Mouse (Mus musculus) cerebellum, adult 11-12 months (tissue): ENCODE measurements around the gene Bend7.

Source experiments
- DNase-seq: peaks from one replicate; pipeline ENCODE4 v3.0.0; 2022

Gene Bend7

DNA sequence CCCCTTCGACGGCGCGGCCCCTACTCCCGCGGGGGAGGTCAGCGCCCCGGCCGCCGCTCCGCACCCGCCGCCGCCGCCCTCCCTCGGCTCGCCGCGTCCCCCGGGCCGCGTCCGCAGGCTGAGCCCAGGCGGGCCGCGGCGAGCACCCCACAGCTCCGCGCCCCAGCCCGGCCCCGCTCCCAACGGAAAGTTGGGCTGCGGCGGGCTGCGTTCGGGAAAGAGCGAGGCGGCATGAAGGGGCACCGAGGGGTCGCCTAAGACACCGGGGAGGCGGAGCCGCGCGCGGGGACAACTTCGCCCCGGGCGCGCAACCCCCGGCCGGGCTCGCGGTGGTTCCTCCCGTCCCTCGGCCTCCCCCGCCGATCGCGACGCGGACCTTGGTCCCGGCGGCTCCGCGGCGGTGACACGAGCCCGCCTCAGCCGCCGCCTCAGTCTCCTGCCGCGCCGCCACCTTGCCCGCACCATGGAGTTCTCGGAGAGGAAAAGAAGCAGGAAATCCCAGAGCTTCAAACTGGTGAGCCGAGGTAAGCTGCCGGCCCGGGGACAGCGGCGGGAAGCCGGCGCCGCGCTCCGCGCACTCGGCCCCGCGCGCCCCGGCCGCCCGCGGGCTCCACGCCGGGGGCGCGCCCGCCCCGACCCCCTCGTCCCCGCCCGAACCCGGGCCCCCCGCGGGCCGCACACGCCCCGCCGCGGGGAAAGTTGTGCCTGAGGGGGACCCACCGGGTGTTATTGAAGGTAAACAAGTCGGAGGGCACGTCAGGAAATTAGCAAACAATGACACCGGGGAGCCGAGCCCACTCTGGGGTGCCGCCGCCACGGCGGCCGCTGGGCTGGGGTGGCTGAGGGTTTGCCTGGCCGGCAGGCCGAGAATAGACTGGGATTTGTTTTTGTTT lies at the start of gene Bend7:
Bend7 (plus strand) TSS at position 63 of the 893 bp plus-strand sequence.
- no peak for DNase-seq

DNA sequence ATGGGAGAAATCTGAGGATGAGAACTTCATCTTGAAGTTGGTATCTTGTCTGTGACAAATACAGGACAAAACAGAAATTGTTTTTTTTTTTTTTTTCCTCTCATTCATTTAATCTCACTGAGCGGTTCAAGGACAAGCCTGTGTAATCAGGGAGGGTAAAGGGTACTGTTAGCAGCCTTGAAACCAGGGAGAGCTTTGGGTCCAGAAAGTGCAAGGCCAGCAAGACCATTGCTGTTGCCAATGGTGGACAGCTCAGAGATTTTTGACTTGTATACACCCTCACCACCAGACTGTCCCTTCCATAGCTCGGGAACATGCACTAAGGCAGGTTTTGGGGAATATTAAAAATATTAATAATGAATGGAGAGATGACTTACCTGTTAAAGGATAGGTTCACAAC lies 49.0 kb upstream of the Bend7 start:
- no peak for DNase-seq

DNA sequence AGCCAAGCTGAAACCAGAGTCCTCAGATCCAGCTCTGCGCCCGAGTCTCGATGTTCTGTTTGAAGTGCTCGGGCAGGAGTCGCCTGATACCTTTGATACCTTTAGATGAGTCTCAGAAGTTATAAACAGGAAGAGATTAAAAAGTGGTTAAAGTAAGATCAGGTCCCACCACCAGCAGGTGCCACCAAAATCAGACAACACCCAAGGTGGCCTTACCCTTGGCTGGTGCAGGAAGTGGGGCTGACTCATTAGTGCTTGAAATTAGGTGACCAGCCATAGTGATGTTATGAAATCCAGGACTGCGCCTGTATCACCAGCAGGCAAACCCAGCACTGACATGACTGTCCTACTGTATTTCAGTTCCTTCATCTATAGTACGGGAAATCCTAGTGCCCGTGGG lies 47.9 kb upstream of the Bend7 start:
- no peak for DNase-seq

GRCm38 (mm10) chr2:4671636-4672035 lies 46.0 kb upstream of the Bend7 start:
- DNase-seq = no peak

DNA sequence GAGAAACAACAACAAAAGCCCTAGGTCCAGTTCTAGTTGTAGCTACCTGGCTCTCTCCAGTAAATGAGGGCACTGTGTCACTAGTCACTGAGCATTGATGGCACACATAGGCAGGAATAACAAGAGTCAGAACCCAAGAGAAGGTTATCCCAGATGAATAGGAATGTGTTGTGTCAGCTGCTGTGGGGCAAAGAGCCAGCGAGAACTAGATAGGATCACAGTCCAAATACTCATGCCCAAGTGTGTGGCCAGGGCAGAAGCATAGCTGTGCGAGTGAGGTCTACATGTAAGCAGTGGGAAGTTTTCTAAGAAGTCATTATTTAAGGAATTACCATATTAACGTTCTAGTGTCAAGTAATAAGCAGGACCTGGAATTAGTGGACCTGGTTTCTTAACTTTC lies 37.7 kb upstream of the Bend7 start:
- DNase-seq = no peak

- no peak for DNase-seq
These were observed 6.4 kb upstream of the Bend7 start for GRCm38 (mm10) chr2:4711262-4711661.

GRCm38 (mm10) chr2:4717081-4717768 lies 406 bp upstream of the Bend7 start:
- peak; percentile 10 for DNase-seq

- DNase-seq = no peak
These were observed 5.5 kb downstream of the Bend7 start for GRCm38 (mm10) chr2:4723088-4723487.

GRCm38 (mm10) chr2:4730161-4730560 lies 12.5 kb downstream of the Bend7 start:
- DNase-seq = no peak

GRCm38 (mm10) chr2:4733971-4734370 lies 16.3 kb downstream of the Bend7 start:
- no peak for DNase-seq

DNA sequence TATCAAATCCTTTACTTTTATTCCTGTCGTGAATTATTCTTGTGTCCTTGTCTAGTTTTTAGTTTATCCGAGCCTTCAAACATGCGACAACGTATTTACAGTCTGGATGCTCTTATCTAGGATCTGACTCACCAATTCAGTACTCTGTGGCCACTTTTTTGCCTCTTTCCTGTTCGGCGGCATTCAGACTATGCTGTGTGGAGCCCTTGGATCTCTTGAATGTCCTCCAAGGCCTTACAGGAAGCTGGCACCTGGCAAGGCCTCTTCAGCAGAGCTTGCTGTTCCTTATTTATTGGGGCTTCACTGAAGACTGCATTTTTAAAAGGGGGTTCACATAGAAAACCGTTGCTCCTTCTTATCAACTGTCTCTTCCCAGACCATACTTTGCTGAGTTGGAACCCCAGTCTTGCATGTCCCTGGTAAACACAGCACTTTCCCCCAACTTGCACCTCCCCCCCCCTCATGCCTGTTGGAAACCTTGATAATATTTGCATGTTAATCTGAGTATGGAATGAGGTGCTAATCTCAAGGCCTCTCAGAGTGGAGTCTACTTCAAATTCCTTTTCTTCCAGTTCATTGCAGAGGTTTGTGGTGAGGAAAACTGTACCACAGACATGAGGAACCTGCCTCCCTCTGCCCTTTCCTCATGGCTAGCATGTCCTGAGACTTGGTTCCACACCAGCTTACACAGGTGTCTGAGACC lies 18.6 kb downstream of the Bend7 start:
- DNase-seq = no peak

GRCm38 (mm10) chr2:4736798-4737155 lies 19.1 kb downstream of the Bend7 start:
- no peak for DNase-seq

- no peak for DNase-seq
These were observed 34.3 kb downstream of the Bend7 start for GRCm38 (mm10) chr2:4751918-4752317.

- DNase-seq = no peak
These were observed 38.1 kb downstream of the Bend7 start for GRCm38 (mm10) chr2:4755716-4756115.

- no peak for DNase-seq
These were observed 39.6 kb downstream of the Bend7 start for GRCm38 (mm10) chr2:4757218-4757617.

DNA sequence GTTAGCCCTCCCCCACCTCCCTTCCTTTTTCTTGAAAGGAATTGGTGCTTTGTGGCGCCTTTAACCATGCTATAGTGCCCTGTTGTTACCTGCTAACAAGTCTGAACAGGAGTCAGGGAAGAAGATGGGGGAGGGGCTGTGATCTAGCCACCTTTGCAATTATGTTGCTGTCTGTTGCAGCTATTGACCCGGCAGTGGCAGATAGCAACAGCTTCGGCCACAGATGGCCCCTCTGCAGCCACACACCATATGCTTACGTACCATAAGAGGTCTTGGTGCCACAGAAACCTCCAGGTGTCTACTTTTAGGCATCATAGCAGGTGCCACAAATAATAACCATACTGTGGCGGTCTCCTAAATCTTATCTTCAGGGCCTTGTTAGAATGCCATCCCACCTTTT lies 43.1 kb downstream of the Bend7 start:
- no peak for DNase-seq

GRCm38 (mm10) chr2:4761906-4762305 lies 44.3 kb downstream of the Bend7 start:
- DNase-seq = no peak

DNA sequence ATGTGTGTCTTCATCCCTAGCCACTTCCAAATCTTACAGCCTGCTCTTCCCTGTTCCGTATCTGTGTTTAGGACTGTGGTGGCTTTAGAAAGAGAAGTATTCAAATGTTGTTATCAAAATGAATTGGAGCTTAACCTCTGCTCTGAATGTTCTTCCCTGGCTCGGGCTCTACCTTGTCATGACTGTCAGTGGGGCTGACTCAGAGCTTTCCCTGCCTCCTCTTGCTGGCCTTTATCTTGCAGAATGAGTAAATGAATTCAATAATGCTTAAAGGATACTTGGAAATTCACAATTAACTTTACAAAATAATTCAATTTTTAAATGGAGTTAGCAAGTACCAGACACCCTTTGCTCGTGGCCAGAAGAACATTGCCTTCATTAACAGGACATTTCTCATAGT lies 46.4 kb downstream of the Bend7 start:
- no peak for DNase-seq

DNA sequence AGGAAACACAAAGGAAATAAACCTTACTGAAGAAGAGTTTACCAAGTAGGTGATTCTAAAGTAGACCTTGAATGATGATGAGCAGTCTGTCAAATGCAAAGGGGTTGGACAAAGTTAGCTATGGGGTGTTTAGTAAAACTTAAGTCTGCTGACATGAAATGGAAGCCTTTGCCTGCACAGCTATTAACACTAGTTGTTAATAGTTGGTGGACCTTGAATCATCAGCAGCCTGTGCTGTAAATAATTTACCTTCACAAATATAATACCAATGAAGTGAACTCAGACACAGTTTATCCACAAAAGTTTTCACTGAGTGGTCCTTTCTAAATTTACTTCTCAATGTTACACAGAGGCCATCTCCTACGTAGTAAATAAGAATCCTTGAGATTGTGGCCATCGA lies 52.7 kb downstream of the Bend7 start:
- DNase-seq = no peak

GRCm38 (mm10) chr2:4773911-4774310 lies 56.3 kb downstream of the Bend7 start:
- no peak for DNase-seq

DNA sequence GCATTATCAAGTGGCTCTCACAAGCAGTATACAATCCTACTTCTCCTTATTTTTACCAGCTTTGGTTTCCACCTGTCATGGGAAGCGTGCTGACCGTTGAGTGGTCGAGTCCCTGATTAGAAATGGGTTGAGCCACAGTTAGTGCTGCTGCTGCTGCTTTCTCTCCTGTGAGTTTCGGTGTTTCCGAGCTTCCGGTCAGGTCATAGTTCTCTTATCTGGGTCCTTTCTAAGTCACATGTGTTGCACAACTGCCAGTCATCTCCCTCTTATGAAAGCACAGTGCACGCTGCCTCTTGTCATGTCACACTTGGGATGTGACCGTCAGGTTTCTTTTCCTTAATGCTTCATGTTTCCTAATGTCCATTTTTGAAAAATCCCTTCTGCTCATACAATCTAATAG lies 59.7 kb downstream of the Bend7 start:
- DNase-seq = no peak

GRCm38 (mm10) chr2:4781641-4782040 lies 64.0 kb downstream of the Bend7 start:
- no peak for DNase-seq

GRCm38 (mm10) chr2:4782401-4782800 lies 64.8 kb downstream of the Bend7 start:
- DNase-seq = no peak
